Mouse (Mus musculus): Measurements from ENCODE around the gene Palm2. TPM values are rescaled to one million over a fixed set of nuclear protein-coding genes. Genes with fewer than 3 reads are reported as not detected.

Palm2 gene
- polyA plus RNA-seq, 1 experiment from 2014 or later: 10.2 TPM

DNA sequence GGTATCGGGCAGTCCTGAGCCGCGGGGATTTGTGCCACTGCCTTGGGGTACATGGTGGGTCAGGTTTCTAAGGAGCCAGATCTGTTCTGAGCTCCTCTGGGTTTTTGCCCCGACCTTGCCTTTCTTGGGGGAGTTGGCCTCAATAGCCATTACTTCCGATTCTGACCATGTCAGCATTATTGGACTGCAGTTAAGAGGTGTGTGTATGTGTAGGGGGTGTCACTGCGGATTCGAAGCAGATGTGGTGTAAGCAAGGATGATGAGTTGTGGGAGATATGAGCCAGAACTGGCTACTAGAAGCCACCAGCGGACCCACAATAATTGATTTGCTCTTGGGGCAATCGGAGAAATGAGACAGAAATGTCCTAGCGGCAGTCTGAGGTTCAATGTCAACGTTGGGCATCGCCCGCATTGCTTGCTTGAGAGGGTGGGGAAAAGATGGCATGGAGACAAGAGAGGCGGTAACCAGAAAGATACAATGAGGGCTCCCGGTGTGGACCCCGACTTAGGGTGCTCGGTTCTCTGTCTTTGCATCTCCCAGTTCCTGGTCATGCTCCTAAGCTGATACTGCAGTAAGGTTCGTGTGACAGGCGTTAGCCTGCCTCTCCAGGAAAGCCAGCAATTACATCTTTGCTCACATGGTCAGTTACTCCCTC is 786 bp downstream of the Palm2 start:
- H3K36me3 ChIP-seq (ENCODE audit: control insufficient read depth, insufficient read depth, low read length): no peaks in the 10 kb centered on the region
- WGBS: 14% methylated on average over 19 of the region's 19 CpGs
- H3K9ac ChIP-seq (replicated peaks; ENCODE audit: low read length): peak overlapping the region; percentile 68
- H3K27me3 ChIP-seq (ENCODE audit: control insufficient read depth, insufficient read depth, low read length): no peaks in the 10 kb centered on the region; the same call in 1 of the 2 replicates
- H3K4me2 ChIP-seq (ENCODE audit: low read length): peak overlapping the region; percentile 81
- peaks cover 11% of the 10 kb centered on the region for H3K4me1 ChIP-seq (ENCODE audit: control insufficient read depth, insufficient read depth, low read length)
- H3K9me3 ChIP-seq (ENCODE audit: control insufficient read depth, low read length): no peaks in the 10 kb centered on the region
- H3K27ac ChIP-seq (replicated peaks; ENCODE audit: low read depth, low read length): peak overlapping the region; percentile 86
- DNase-seq: peak; percentile 51
- no peak; the same call in 1 of the 2 replicates for ATAC-seq (ENCODE audit: low FRiP score, low TSS enrichment)
- peak overlapping the region; percentile 65 for H3K4me3 ChIP-seq (replicated peaks; ENCODE audit: low read depth, low read length)

DNA sequence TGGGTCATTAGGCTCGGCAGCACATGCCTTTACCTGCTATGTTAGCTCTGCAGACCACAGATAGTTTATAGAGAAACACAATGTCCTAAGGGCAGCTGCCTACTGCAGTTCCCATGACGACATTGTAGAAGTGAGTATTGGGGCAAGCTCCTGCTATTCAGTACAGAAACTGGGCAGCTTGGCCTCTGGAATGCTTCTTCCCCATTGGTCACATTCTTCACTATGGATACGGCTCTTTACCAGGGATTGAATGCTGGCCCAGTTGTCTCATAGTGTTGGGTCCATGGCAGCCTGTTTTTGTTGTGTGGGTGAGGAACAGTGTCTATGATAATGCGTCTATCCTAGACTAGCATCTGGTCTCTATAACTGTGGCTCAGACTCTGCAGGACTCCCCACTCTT is 2.2 kb downstream of the Palm2 start:
- no peaks in the 10 kb centered on the region; the same call in 1 of the 2 replicates for H3K27me3 ChIP-seq (ENCODE audit: control insufficient read depth, insufficient read depth, low read length)
- no peaks in the 10 kb centered on the region for H3K36me3 ChIP-seq (ENCODE audit: control insufficient read depth, insufficient read depth, low read length)
- H3K4me3 ChIP-seq (replicated peaks; ENCODE audit: low read depth, low read length): no peak overlapping the region
- H3K9me3 ChIP-seq (ENCODE audit: control insufficient read depth, low read length): no peaks in the 10 kb centered on the region
- H3K9ac ChIP-seq (replicated peaks; ENCODE audit: low read length): no peak overlapping the region
- H3K4me2 ChIP-seq (ENCODE audit: low read length): 0 out of 2 replicates have a peak overlapping the region, but pooled peaks have one; percentile 3
- peaks cover 11% of the 10 kb centered on the region for H3K4me1 ChIP-seq (ENCODE audit: control insufficient read depth, insufficient read depth, low read length)
- H3K27ac ChIP-seq (replicated peaks; ENCODE audit: low read depth, low read length): no peak overlapping the region
- WGBS: 39% methylated on average over 4 of the region's 4 CpGs
- DNase-seq (peak; percentile 18), ATAC-seq (ENCODE audit: low FRiP score, low TSS enrichment) (no peak)

DNA sequence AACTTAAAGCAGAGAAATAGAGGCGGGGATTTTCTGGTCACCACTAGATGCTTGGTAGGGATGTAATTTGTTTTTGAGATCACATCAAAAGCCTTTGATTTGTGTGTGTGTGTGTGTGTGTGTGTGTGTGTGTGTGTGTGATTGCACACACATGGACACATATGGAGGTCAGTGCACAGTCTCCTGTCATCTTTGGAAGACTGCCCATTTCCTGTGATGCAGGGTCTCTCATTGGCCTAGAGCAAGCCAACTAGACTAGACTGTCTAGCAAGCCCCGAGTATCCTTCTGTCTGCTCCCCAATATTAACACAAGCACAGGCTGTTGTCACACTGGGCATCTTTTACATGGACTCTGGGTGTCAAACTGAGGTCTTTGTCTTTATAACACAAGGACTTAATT is 12.0 kb downstream of the Palm2 start:
- 89% methylated on average over 2 of the region's 2 CpGs for WGBS
- Histone ChIP-seq H3K4me1 (ENCODE audit: control insufficient read depth, insufficient read depth, low read length) (no peaks in the 10 kb centered on the region), H3K36me3 (ENCODE audit: control insufficient read depth, insufficient read depth, low read length) (no peaks in the 10 kb centered on the region), H3K9ac (replicated peaks; ENCODE audit: low read length) (no peak overlapping the region), H3K4me2 (ENCODE audit: low read length) (no peak overlapping the region), H3K4me3 (replicated peaks; ENCODE audit: low read depth, low read length) (no peak overlapping the region), H3K27ac (replicated peaks; ENCODE audit: low read depth, low read length) (no peak overlapping the region), H3K27me3 (ENCODE audit: control insufficient read depth, insufficient read depth, low read length) (no peaks in the 10 kb centered on the region), H3K9me3 (ENCODE audit: control insufficient read depth, low read length) (no peaks in the 10 kb centered on the region)
- DNase-seq: no peak
- no peak for ATAC-seq (ENCODE audit: low FRiP score, low TSS enrichment)

DNA sequence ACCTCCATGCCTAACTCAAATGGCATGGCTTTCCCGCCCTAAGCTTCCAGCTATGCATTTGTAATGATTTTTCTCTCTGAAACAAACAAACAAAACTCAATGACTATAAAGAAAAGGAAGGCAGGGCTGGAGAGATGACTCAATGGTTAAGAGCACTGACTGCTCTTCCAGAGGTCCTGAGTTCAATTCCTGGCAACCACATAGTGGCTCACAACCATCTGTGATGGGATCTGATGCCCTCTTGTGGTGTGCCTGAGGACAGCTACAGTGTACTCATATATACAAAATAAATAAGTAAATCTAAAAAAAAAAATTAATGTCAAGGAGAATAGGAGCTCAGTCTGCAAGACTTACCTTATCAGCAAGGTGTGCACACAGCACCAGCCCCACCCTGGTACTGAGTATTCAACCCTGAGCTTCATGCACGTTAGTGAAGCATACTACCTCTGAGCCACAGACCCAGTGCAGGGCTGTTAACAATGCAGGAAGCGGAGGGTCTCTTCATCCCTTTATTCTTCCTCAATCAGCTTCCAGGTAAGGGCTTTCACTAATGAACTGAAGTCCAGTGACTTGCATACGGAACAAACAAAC is 12.9 kb downstream of the Palm2 start:
- WGBS: 72% methylated on average over 4 of the region's 4 CpGs
- no peaks in the 10 kb centered on the region for H3K4me1 ChIP-seq (ENCODE audit: control insufficient read depth, insufficient read depth, low read length)
- no peak overlapping the region for H3K4me3 ChIP-seq (replicated peaks; ENCODE audit: low read depth, low read length)
- no peak overlapping the region for H3K9ac ChIP-seq (replicated peaks; ENCODE audit: low read length)
- no peak overlapping the region for H3K27ac ChIP-seq (replicated peaks; ENCODE audit: low read depth, low read length)
- H3K36me3 ChIP-seq (ENCODE audit: control insufficient read depth, insufficient read depth, low read length): no peaks in the 10 kb centered on the region
- H3K9me3 ChIP-seq (ENCODE audit: control insufficient read depth, low read length): no peaks in the 10 kb centered on the region
- DNase-seq (no peak), ATAC-seq (ENCODE audit: low FRiP score, low TSS enrichment) (no peak)
- H3K27me3 ChIP-seq (ENCODE audit: control insufficient read depth, insufficient read depth, low read length): no peaks in the 10 kb centered on the region
- H3K4me2 ChIP-seq (ENCODE audit: low read length): no peak overlapping the region

DNA sequence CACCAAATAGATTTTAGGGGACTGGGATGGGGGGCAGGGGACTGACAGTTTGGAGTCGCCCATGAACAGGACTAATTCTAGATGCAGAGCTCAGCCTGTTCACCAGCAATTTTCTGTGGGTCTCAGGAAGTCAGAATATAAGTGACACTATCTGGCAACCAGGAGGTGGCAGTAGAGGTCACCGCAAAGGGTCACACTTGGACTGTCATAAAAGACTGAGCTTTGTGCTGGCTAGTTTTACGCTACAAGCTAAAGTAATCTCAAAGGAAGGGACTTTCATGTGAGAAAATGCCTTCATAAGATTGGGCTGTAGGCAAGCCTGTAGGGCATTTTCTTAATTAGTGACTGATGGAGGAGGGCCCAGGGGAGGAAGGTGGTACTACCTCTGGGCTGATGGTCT is 17.8 kb downstream of the Palm2 start:
- 29% methylated on average over 3 of the region's 3 CpGs for WGBS
- no peak overlapping the region for H3K27ac ChIP-seq (replicated peaks; ENCODE audit: low read depth, low read length)
- H3K9ac ChIP-seq (replicated peaks; ENCODE audit: low read length): no peak overlapping the region
- DNase-seq (peak; percentile 81), ATAC-seq (ENCODE audit: low FRiP score, low TSS enrichment) (no peak)
- H3K36me3 ChIP-seq (ENCODE audit: control insufficient read depth, insufficient read depth, low read length): no peaks in the 10 kb centered on the region
- no peaks in the 10 kb centered on the region for H3K27me3 ChIP-seq (ENCODE audit: control insufficient read depth, insufficient read depth, low read length)
- H3K4me3 ChIP-seq (replicated peaks; ENCODE audit: low read depth, low read length): no peak overlapping the region
- no peak overlapping the region for H3K4me2 ChIP-seq (ENCODE audit: low read length)
- H3K9me3 ChIP-seq (ENCODE audit: control insufficient read depth, low read length): no peaks in the 10 kb centered on the region
- no peaks in the 10 kb centered on the region for H3K4me1 ChIP-seq (ENCODE audit: control insufficient read depth, insufficient read depth, low read length)

DNA sequence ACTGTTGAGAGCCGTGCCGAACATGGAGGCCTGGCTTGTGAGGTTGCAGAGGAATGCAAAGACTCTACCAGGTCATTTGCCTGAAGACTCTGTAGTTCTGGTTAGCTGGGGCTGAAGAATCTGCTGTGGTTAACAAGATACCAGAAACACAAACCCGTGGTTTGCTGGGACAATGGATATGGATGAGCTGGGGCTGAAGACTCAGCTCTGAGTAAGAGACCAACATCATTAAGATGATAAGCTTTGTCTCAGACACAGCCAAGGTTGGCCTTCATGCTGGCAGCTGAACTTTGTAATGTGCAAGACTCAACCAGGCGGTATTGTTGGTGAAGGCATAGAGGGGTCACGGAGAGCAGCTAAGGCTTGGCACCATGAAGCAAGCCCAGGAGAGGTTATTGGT is 18.6 kb downstream of the Palm2 start:
- 97% methylated on average over 5 of the region's 5 CpGs for WGBS
- no peaks in the 10 kb centered on the region for H3K36me3 ChIP-seq (ENCODE audit: control insufficient read depth, insufficient read depth, low read length)

DNA sequence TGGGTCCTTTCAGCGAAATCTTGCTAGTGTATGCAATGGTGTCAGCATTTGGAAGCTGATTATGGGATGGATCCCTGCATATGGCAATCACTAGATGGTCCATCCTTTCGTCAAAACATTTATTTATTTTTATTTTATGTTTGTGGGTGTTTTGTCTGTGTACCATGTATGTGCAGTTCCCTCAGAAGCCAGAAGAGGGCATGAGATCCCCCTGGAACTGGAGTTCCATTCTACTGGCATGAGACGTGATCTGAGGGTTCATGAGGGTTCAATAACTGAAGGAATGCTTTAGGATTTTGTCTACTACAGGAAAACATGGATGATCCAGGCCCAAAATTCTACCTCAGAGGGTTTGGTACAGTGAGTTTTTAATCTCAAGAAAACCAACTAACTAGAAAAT is 28.3 kb downstream of the Palm2 start:
- Histone ChIP-seq H3K9me3 (ENCODE audit: control insufficient read depth, low read length) (no peaks in the 10 kb centered on the region), H3K27me3 (ENCODE audit: control insufficient read depth, insufficient read depth, low read length) (no peaks in the 10 kb centered on the region), H3K9ac (replicated peaks; ENCODE audit: low read length) (no peak overlapping the region), H3K4me1 (ENCODE audit: control insufficient read depth, insufficient read depth, low read length) (no peaks in the 10 kb centered on the region), H3K4me3 (replicated peaks; ENCODE audit: low read depth, low read length) (no peak overlapping the region), H3K4me2 (ENCODE audit: low read length) (no peak overlapping the region), H3K27ac (replicated peaks; ENCODE audit: low read depth, low read length) (no peak overlapping the region), H3K36me3 (ENCODE audit: control insufficient read depth, insufficient read depth, low read length) (no peaks in the 10 kb centered on the region)
- 40% methylated on average over 2 of the region's 3 CpGs for WGBS
- DNase-seq (no peak), ATAC-seq (ENCODE audit: low FRiP score, low TSS enrichment) (no peak)

More for the DNA sequence above, 18.6 kb downstream of the Palm2 start:
- ATAC-seq (ENCODE audit: low FRiP score, low TSS enrichment) (no peak), DNase-seq (no peak)
- Histone ChIP-seq H3K27me3 (ENCODE audit: control insufficient read depth, insufficient read depth, low read length) (no peaks in the 10 kb centered on the region), H3K4me3 (replicated peaks; ENCODE audit: low read depth, low read length) (no peak overlapping the region), H3K4me1 (ENCODE audit: control insufficient read depth, insufficient read depth, low read length) (no peaks in the 10 kb centered on the region), H3K4me2 (ENCODE audit: low read length) (no peak overlapping the region), H3K27ac (replicated peaks; ENCODE audit: low read depth, low read length) (no peak overlapping the region), H3K9me3 (ENCODE audit: control insufficient read depth, low read length) (no peaks in the 10 kb centered on the region), H3K9ac (replicated peaks; ENCODE audit: low read length) (no peak overlapping the region)

DNA sequence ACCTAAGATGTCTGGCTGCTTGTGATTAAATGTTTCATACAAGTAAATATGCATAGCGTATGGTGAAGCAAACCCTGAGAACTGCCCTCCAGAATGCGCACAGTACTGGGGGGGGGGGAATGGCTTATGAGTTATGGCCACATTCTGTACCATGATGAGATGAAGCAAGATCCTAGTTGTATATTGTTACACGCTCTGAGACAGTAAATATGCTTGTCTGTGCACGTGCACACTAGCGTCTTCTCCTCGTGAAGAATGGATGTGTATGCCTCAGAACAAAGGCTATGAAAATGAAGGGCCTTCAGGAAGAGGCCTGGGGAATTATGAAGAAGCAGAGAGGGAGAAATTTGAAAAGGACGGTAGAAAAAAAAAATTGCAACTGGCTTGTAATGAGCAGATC is 48.4 kb downstream of the Palm2 start:
- no peak overlapping the region for H3K4me2 ChIP-seq (ENCODE audit: low read length)
- no peak for ATAC-seq (ENCODE audit: low FRiP score, low TSS enrichment)
- no peaks in the 10 kb centered on the region for H3K4me1 ChIP-seq (ENCODE audit: control insufficient read depth, insufficient read depth, low read length)
- H3K27me3 ChIP-seq (ENCODE audit: control insufficient read depth, insufficient read depth, low read length): no peaks in the 10 kb centered on the region
- 84% methylated on average over 7 of the region's 7 CpGs for WGBS
- no peak overlapping the region for H3K4me3 ChIP-seq (replicated peaks; ENCODE audit: low read depth, low read length)
- H3K36me3 ChIP-seq (ENCODE audit: control insufficient read depth, insufficient read depth, low read length): no peaks in the 10 kb centered on the region
- no peaks in the 10 kb centered on the region for H3K9me3 ChIP-seq (ENCODE audit: control insufficient read depth, low read length)
- H3K9ac ChIP-seq (replicated peaks; ENCODE audit: low read length): no peak overlapping the region
- no peak for DNase-seq
- H3K27ac ChIP-seq (replicated peaks; ENCODE audit: low read depth, low read length): no peak overlapping the region

DNA sequence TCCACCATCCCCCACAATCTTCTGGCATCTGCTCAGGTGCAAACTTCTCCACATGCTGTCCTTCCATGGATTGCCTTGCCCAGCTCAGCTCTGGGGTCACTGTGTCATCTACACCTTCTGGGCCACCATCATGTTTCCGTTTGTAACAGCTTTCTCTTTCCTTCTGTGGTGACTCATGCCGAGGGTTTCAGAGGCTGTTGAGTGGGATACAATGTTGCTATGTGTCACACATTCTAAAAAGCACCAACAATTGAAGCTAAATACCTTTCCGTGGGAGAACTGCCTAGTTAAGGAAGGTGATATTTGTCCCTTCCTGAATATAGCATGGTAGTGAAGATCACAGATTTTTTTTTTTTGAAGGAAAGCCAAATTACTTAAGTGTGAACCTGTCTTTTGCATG is 52.3 kb downstream of the Palm2 start:
- H3K4me1 ChIP-seq (ENCODE audit: control insufficient read depth, insufficient read depth, low read length): no peaks in the 10 kb centered on the region
- DNase-seq: no peak

More for the DNA sequence above, 52.3 kb downstream of the Palm2 start:
- 86% methylated on average over 3 of the region's 3 CpGs for WGBS
- Histone ChIP-seq H3K4me3 (replicated peaks; ENCODE audit: low read depth, low read length) (no peak overlapping the region), H3K9me3 (ENCODE audit: control insufficient read depth, low read length) (no peaks in the 10 kb centered on the region), H3K4me2 (ENCODE audit: low read length) (no peak overlapping the region), H3K27me3 (ENCODE audit: control insufficient read depth, insufficient read depth, low read length) (no peaks in the 10 kb centered on the region), H3K36me3 (ENCODE audit: control insufficient read depth, insufficient read depth, low read length) (no peaks in the 10 kb centered on the region), H3K27ac (replicated peaks; ENCODE audit: low read depth, low read length) (no peak overlapping the region), H3K9ac (replicated peaks; ENCODE audit: low read length) (no peak overlapping the region)
- ATAC-seq (ENCODE audit: low FRiP score, low TSS enrichment): no peak
